Mouse (Mus musculus): ENCODE results near the gene Adat1.

The Adat1 gene

GRCm38 (mm10) chr8:111992013-111992702 lies at the start of gene Adat1:
TSS of gene Adat1 (minus strand) at chr8:111992302.
- Histone ChIP-seq H3K36me3 (ENCODE audit: control insufficient read depth, insufficient read depth, low read length, poor library complexity, severe bottlenecking) (peaks cover 4% of the 10 kb centered on the region), H3K27me3 (ENCODE audit: control insufficient read depth, insufficient read depth, low read length, poor library complexity, severe bottlenecking) (no peaks in the 10 kb centered on the region)
- peak; percentile 92 for DNase-seq (ENCODE audit: low read depth, low spot score)

DNA sequence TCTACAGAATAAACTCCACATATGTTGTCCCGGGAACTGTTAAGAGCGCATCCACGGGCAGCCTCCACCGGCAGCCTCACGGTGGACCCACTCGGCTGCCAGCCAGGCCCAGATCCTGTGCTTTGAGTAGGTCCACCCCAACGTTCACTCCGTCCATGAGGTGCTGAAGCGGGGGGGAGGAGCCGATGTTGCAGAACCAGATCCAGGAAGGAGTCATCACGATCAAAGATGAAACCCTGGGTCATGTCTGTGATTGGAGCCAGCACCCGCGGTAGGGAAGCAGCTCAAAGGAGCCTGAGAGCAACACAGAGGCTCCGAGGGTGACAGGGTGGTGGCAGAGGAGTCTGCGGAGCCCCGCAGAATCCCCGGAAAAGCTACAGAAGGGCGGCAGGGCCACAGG lies 45.4 kb upstream of the Adat1 start:
- DNase-seq (ENCODE audit: low read depth, low spot score) = no peak
- Histone ChIP-seq H3K36me3 (ENCODE audit: control insufficient read depth, insufficient read depth, low read length, poor library complexity, severe bottlenecking) (no peaks in the 10 kb centered on the region), H3K27me3 (ENCODE audit: control insufficient read depth, insufficient read depth, low read length, poor library complexity, severe bottlenecking) (no peaks in the 10 kb centered on the region)

DNA sequence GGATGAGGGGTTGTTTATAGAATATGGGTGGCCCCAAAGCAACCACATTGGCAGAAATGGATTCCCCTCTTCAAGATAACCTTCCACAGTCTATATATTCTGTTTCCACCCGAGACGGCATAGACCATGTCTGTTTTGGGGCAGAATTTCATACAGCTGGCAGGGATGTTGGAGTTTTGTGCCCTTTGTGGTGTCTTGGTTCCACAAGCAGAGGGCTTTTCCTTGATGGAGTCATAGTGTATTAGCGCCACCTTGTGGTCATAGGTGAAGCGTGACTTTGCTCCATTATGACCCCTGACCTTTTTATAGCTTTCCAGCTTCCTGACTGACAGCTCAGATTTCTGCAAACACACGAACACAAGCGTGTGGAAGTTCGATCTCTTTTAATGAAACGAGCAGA lies 42.5 kb upstream of the Adat1 start:
- peak; percentile 82 for DNase-seq (ENCODE audit: low read depth, low spot score)
- no peaks in the 10 kb centered on the region for H3K27me3 ChIP-seq (ENCODE audit: control insufficient read depth, insufficient read depth, low read length, poor library complexity, severe bottlenecking)
- no peaks in the 10 kb centered on the region for H3K36me3 ChIP-seq (ENCODE audit: control insufficient read depth, insufficient read depth, low read length, poor library complexity, severe bottlenecking)

- H3K27me3 ChIP-seq (ENCODE audit: control insufficient read depth, insufficient read depth, low read length, poor library complexity, severe bottlenecking) = no peaks in the 10 kb centered on the region
- no peaks in the 10 kb centered on the region for H3K36me3 ChIP-seq (ENCODE audit: control insufficient read depth, insufficient read depth, low read length, poor library complexity, severe bottlenecking)
- DNase-seq (ENCODE audit: low read depth, low spot score) = no peak
Observed at GRCm38 (mm10) chr8:112033071-112033470, 41.0 kb upstream of the Adat1 start.

GRCm38 (mm10) chr8:112030663-112031062 lies 38.6 kb upstream of the Adat1 start:
- Histone ChIP-seq H3K36me3 (ENCODE audit: control insufficient read depth, insufficient read depth, low read length, poor library complexity, severe bottlenecking) (no peaks in the 10 kb centered on the region), H3K27me3 (ENCODE audit: control insufficient read depth, insufficient read depth, low read length, poor library complexity, severe bottlenecking) (no peaks in the 10 kb centered on the region)
- DNase-seq (ENCODE audit: low read depth, low spot score) = peak; percentile 10

- Histone ChIP-seq H3K36me3 (ENCODE audit: control insufficient read depth, insufficient read depth, low read length, poor library complexity, severe bottlenecking) (no peaks in the 10 kb centered on the region), H3K27me3 (ENCODE audit: control insufficient read depth, insufficient read depth, low read length, poor library complexity, severe bottlenecking) (no peaks in the 10 kb centered on the region)
- DNase-seq (ENCODE audit: low read depth, low spot score) = no peak
Observed at GRCm38 (mm10) chr8:112029455-112029854, 37.4 kb upstream of the Adat1 start.

GRCm38 (mm10) chr8:112014936-112015335 lies 22.8 kb upstream of the Adat1 start, which contains the start of gene Gm6793:
TSS of gene Gm6793 (minus strand) at chr8:112015036.
- DNase-seq (ENCODE audit: low read depth, low spot score) = no peak
- Histone ChIP-seq H3K36me3 (ENCODE audit: control insufficient read depth, insufficient read depth, low read length, poor library complexity, severe bottlenecking) (peaks cover 11% of the 10 kb centered on the region), H3K27me3 (ENCODE audit: control insufficient read depth, insufficient read depth, low read length, poor library complexity, severe bottlenecking) (no peaks in the 10 kb centered on the region)

DNA sequence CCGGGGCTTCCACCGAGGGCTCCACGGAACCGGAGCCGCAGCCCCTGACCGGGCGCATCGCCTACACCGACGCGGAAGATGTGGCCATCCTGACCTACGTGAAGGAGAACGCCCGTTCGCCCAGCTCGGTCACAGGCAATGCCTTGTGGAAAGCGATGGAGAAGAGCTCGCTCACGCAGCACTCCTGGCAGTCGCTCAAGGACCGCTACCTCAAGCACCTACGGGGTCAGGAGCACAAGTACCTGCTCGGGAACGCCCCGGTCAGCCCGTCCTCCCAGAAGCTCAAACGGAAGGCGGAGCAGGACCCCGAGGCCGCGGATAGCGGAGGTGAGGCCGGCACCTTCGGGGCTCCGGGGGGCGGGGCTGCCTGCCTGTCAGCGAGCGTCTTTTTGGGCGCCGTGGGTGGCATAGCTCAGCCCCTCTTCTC lies 19.7 kb upstream of the Adat1 start:
- Histone ChIP-seq H3K36me3 (ENCODE audit: control insufficient read depth, insufficient read depth, low read length, poor library complexity, severe bottlenecking) (peaks cover 7% of the 10 kb centered on the region), H3K27me3 (ENCODE audit: control insufficient read depth, insufficient read depth, low read length, poor library complexity, severe bottlenecking) (no peaks in the 10 kb centered on the region)
- DNase-seq (ENCODE audit: low read depth, low spot score) = peak; percentile 39

DNA sequence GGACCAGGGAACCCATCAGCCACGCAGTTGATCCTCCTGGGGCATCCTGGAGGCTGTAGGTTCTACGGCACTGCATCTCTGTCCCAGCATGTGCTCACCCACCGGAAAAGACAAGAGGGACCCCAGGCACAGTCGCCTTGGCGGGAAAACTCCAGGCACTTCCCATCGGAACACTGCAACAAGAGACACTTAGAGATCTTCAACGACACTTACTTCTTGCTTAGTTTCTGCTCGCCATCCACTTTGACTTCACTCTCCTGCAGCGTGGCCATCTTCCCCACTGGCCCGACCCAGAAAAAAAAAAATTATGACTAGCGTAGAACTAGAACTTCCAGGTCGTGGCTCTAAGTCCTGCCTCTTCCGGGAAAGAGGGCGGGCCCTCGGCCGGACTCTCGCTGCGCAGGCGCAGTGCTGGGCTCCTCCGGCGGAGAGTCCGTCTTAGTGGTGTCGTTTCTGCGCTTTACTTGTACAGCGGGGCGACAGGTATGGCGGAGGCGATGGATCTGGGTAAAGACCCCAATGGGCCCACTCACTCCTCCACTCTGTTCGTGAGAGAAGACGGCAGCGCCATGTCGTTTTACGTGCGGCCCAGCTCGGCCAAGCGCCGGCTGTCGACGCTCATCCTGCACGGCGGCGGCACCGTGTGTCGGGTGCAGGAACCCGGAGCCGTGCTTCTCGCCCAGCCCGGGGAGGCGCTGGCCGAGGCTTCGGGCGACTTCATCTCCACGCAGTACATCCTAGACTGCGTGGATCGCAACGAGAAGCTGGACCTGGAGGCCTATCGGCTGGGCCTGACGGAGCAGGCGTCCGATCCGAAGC lies 19.1 kb upstream of the Adat1 start, which contains the start of the genes Kars and Terf2ip:
TSS of gene Kars (minus strand) at position 327 of the 819 bp plus-strand sequence.
TSS of gene Terf2ip (plus strand) at position 402 of the 819 bp plus-strand sequence.
- DNase-seq (ENCODE audit: low read depth, low spot score) = peak; percentile 96
- Histone ChIP-seq H3K36me3 (ENCODE audit: control insufficient read depth, insufficient read depth, low read length, poor library complexity, severe bottlenecking) (peaks cover 1% of the 10 kb centered on the region), H3K27me3 (ENCODE audit: control insufficient read depth, insufficient read depth, low read length, poor library complexity, severe bottlenecking) (no peaks in the 10 kb centered on the region)

DNA sequence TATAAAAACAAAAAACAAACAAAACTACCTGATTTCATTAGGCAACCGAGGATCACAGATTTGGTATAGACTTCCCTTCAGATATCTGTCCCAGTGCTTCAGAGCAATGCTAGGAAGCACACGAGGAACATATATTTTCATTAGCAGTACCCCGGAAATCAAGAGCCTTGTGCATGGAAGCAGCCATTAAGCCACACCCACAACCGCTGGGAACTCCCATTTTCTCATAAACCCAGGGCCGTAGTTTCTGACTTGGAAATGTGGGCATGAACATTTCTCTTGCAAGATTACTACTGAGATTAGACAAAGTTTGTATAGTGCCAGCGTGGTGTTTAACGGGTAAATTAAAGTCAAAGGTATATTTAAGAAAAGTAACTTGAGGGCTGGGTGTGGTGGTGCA lies 17.5 kb upstream of the Adat1 start:
- Histone ChIP-seq H3K36me3 (ENCODE audit: control insufficient read depth, insufficient read depth, low read length, poor library complexity, severe bottlenecking) (0 out of 2 replicates have a peak, but pooled peaks cover 2% of the 10 kb centered on the region), H3K27me3 (ENCODE audit: control insufficient read depth, insufficient read depth, low read length, poor library complexity, severe bottlenecking) (no peaks in the 10 kb centered on the region)
- DNase-seq (ENCODE audit: low read depth, low spot score) = no peak

DNA sequence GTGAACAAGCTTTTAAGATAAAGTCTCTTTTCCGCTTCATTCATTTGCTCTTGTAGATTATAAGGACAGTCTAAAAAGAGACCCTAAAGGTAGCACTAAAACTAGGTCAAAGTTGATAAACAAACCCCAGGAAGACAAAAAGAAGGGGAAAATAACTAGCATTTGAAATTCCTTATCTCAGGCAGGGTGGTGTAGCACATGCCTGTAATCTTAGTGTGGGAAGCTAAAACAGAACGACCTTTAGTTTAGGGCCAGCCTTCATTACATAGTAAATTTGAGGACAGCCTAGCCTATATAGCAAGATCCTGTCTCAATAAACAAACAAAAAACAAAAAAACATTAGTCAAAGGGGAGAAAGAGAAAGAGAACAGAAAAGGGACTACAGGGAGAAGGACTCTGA lies 15.6 kb upstream of the Adat1 start:
- Histone ChIP-seq H3K36me3 (ENCODE audit: control insufficient read depth, insufficient read depth, low read length, poor library complexity, severe bottlenecking) (0 out of 2 replicates have a peak, but pooled peaks cover 2% of the 10 kb centered on the region), H3K27me3 (ENCODE audit: control insufficient read depth, insufficient read depth, low read length, poor library complexity, severe bottlenecking) (no peaks in the 10 kb centered on the region)
- no peak for DNase-seq (ENCODE audit: low read depth, low spot score)

- no peak for DNase-seq (ENCODE audit: low read depth, low spot score)
Observed at GRCm38 (mm10) chr8:112005601-112006000, 13.5 kb upstream of the Adat1 start.

GRCm38 (mm10) chr8:112004754-112005153 lies 12.7 kb upstream of the Adat1 start:
- Histone ChIP-seq H3K27me3 (ENCODE audit: control insufficient read depth, insufficient read depth, low read length, poor library complexity, severe bottlenecking) (no peaks in the 10 kb centered on the region), H3K36me3 (ENCODE audit: control insufficient read depth, insufficient read depth, low read length, poor library complexity, severe bottlenecking) (peaks cover 6% of the 10 kb centered on the region)
- no peak for DNase-seq (ENCODE audit: low read depth, low spot score)

More at GRCm38 (mm10) chr8:112005601-112006000, 13.5 kb upstream of the Adat1 start:
- H3K27me3 ChIP-seq (ENCODE audit: control insufficient read depth, insufficient read depth, low read length, poor library complexity, severe bottlenecking) = no peaks in the 10 kb centered on the region
- H3K36me3 ChIP-seq (ENCODE audit: control insufficient read depth, insufficient read depth, low read length, poor library complexity, severe bottlenecking) = peaks cover 6% of the 10 kb centered on the region

DNA sequence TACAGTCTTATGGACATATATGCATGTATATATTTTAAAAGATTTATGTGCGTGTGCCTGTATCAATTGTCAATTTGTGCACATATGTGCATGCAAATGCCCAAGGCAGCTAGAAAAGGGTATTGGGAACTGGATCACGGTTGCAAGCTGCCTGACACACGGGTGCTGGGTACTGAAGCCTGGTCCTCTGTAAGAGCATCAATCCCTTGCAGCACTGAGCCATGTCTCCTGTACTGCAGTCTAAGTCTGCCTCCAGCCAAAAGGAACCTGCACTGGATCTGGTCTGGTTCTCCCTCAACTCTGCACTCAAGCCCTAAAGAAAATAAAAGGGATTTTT lies 569 bp upstream of the Adat1 start:
- no peak for DNase-seq (ENCODE audit: low read depth, low spot score)
- H3K36me3 ChIP-seq (ENCODE audit: control insufficient read depth, insufficient read depth, low read length, poor library complexity, severe bottlenecking) = peaks cover 4% of the 10 kb centered on the region
- no peaks in the 10 kb centered on the region for H3K27me3 ChIP-seq (ENCODE audit: control insufficient read depth, insufficient read depth, low read length, poor library complexity, severe bottlenecking)

GRCm38 (mm10) chr8:111991278-111991677 lies 824 bp downstream of the Adat1 start:
- DNase-seq (ENCODE audit: low read depth, low spot score) = no peak
- H3K27me3 ChIP-seq (ENCODE audit: control insufficient read depth, insufficient read depth, low read length, poor library complexity, severe bottlenecking) = no peaks in the 10 kb centered on the region
- H3K36me3 ChIP-seq (ENCODE audit: control insufficient read depth, insufficient read depth, low read length, poor library complexity, severe bottlenecking) = peaks cover 4% of the 10 kb centered on the region
